Mouse (Mus musculus): ENCODE results near the gene Six3. TPM values are rescaled to one million over a fixed set of nuclear protein-coding genes. Genes with fewer than 3 reads are reported as not detected.

Gene Six3
- total RNA-seq (2014; rRNA removed) = not detected in 2 replicates
- polyA plus RNA-seq (2012; rRNA removed) = not detected in 2 replicates

DNA sequence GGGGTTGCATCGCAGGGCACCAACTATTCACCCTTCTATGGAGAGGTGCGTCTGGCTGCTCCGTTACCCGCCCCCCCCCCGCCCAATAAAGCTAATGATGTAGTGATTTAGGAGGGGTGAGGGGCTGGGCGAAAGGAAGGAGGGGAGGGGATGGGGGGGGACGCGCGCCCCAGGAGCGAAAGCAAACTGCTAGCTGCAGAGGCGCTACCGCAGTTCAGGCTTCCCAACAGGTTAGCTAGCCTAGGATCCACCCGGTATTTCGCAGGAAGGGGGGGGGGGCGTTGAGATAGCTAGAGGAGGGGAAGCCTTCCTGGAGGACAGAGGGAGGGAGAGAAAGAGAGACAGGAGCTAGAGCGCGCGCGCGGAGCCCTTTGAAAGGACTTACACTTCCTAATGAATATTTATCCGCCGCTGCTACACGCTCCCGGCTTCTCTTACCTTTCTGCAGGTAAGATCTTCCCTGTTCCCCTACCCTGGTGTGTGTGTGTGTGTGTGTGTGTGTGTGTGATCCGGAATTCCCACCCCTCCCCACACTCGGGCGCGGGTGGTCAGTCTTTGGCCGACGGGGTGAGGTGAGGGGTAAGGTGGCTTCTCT, at the start of gene Six3:
TSS of gene Six3 (plus strand) at position 343 of the 595 bp plus-strand sequence.
- 2% methylated on average over 28 of the region's 30 CpGs for WGBS
- H3K27me3 ChIP-seq (ENCODE audit: control insufficient read depth, insufficient read depth, low read length) = peaks cover 36% of the 10 kb centered on the region
- DNase-seq (ENCODE audit: extremely low read depth, low read depth, low spot score) = no peak
- no peaks in the 10 kb centered on the region for H3K4me1 ChIP-seq (ENCODE audit: control insufficient read depth, insufficient read depth, low read length)
- H3K4me3 ChIP-seq (ENCODE audit: insufficient read depth, low read depth, low read length) = no peak within 1 kb of the TSS
- no peaks in the 10 kb centered on the region for H3K36me3 ChIP-seq (ENCODE audit: control insufficient read depth, insufficient read depth, low read length)
- H3K9ac ChIP-seq (ENCODE audit: low read depth, low read length) = no peak within 1 kb of the TSS
- H3K27ac ChIP-seq (replicated peaks; ENCODE audit: insufficient read depth, low read depth, low read length) = no peak within 1 kb of the TSS
- TF ChIP-seq CTCF (IDR thresholded peaks at IDR 0.05; ENCODE audit: low read depth, low read length) (no peak), POLR2A (IDR thresholded peaks at IDR 0.05; ENCODE audit: extremely low read depth, insufficient read depth, low read length) (no peak)
- H3K79me2 ChIP-seq (ENCODE audit: control insufficient read depth, insufficient read depth, low read length) = no peaks in the 10 kb centered on the region

DNA sequence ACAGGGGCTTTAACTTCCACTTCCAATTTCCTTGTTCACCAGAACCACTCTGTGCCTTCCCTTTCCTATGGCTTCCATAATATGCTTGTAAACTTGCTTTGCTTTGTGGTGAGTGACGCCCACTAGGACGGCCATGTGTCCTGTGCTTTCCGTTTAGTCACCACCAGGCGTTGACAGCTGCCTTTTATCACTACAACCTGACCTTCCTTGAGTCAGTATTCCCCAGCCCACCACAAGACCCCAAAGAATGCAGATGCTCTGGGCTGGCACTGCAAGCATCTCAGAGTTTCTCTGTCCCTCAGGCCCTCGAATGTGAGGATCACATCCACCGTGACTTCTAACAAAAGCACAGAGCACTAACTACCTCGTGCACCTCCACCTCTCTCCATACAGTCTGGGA, 49.3 kb upstream of the Six3 start:
- DNase-seq (ENCODE audit: extremely low read depth, low read depth, low spot score) = no peak
- H3K36me3 ChIP-seq (ENCODE audit: control insufficient read depth, insufficient read depth, low read length) = no peaks in the 10 kb centered on the region
- H3K9ac ChIP-seq (ENCODE audit: low read depth, low read length) = no peak overlapping the region
- H3K79me2 ChIP-seq (ENCODE audit: control insufficient read depth, insufficient read depth, low read length) = no peaks in the 10 kb centered on the region
- no peaks in the 10 kb centered on the region for H3K4me1 ChIP-seq (ENCODE audit: control insufficient read depth, insufficient read depth, low read length)
- WGBS = 31% methylated on average over 7 of the region's 7 CpGs
- no peaks in the 10 kb centered on the region for H3K27me3 ChIP-seq (ENCODE audit: control insufficient read depth, insufficient read depth, low read length)
- no peak overlapping the region for H3K4me3 ChIP-seq (ENCODE audit: insufficient read depth, low read depth, low read length)
- TF ChIP-seq CTCF (IDR thresholded peaks at IDR 0.05; ENCODE audit: low read depth, low read length) (no peak), POLR2A (IDR thresholded peaks at IDR 0.05; ENCODE audit: extremely low read depth, insufficient read depth, low read length) (no peak)
- no peak overlapping the region for H3K27ac ChIP-seq (replicated peaks; ENCODE audit: insufficient read depth, low read depth, low read length)

DNA sequence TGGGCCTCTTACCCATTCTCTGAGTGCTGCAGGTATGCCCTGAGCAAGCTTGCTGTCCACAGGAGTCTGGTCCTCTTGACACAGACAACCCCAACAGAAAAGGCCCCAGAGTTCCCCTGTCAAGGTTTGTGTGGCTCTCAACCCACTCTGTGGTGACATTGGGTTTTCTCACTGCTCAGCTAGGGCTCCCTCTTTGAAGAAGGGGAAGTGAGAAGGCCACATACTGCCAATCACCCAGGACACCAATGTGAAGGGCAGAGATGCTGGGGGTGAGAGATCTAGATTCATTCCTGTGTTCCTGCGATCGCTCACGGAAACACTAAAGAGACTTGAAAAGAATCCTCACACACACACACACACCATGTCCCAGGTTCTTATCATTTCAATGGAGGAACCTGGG, 39.4 kb upstream of the Six3 start:
- Histone ChIP-seq H3K27ac (replicated peaks; ENCODE audit: insufficient read depth, low read depth, low read length) (no peak overlapping the region), H3K79me2 (ENCODE audit: control insufficient read depth, insufficient read depth, low read length) (no peaks in the 10 kb centered on the region), H3K4me1 (ENCODE audit: control insufficient read depth, insufficient read depth, low read length) (no peaks in the 10 kb centered on the region), H3K27me3 (ENCODE audit: control insufficient read depth, insufficient read depth, low read length) (no peaks in the 10 kb centered on the region), H3K9ac (ENCODE audit: low read depth, low read length) (no peak overlapping the region), H3K36me3 (ENCODE audit: control insufficient read depth, insufficient read depth, low read length) (no peaks in the 10 kb centered on the region), H3K4me3 (ENCODE audit: insufficient read depth, low read depth, low read length) (no peak overlapping the region)
- no peak for DNase-seq (ENCODE audit: extremely low read depth, low read depth, low spot score)
- 89% methylated on average over 3 of the region's 3 CpGs for WGBS
- TF ChIP-seq CTCF (IDR thresholded peaks at IDR 0.05; ENCODE audit: low read depth, low read length) = no peak
- no peak for TF ChIP-seq POLR2A (IDR thresholded peaks at IDR 0.05; ENCODE audit: extremely low read depth, insufficient read depth, low read length)

DNA sequence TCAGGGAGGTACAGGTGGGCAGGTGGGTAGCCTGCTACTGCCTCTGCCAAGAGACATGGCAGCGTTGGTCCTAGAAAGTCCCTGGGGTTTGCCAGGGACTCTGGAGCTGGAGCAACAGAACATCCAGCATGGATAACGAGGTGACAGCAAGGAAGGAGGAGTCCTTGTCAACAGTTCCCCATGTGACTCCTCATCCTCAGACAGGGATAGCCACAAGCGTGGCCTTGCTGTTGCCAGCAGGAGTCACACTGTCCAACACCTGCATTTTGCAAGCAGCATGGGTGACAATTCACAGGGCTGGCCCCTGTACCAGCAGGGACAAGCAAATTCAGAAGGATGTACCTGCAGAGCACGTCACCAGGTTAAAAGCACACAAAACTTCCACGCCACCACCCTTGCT, 35.1 kb upstream of the Six3 start:
- Histone ChIP-seq H3K4me1 (ENCODE audit: control insufficient read depth, insufficient read depth, low read length) (no peaks in the 10 kb centered on the region), H3K79me2 (ENCODE audit: control insufficient read depth, insufficient read depth, low read length) (no peaks in the 10 kb centered on the region), H3K36me3 (ENCODE audit: control insufficient read depth, insufficient read depth, low read length) (no peaks in the 10 kb centered on the region), H3K27me3 (ENCODE audit: control insufficient read depth, insufficient read depth, low read length) (no peaks in the 10 kb centered on the region), H3K4me3 (ENCODE audit: insufficient read depth, low read depth, low read length) (no peak overlapping the region), H3K9ac (ENCODE audit: low read depth, low read length) (no peak overlapping the region), H3K27ac (replicated peaks; ENCODE audit: insufficient read depth, low read depth, low read length) (no peak overlapping the region)
- WGBS = 54% methylated on average over 5 of the region's 5 CpGs
- no peak for DNase-seq (ENCODE audit: extremely low read depth, low read depth, low spot score)
- no peak for TF ChIP-seq CTCF (IDR thresholded peaks at IDR 0.05; ENCODE audit: low read depth, low read length)
- TF ChIP-seq POLR2A (IDR thresholded peaks at IDR 0.05; ENCODE audit: extremely low read depth, insufficient read depth, low read length) = no peak

DNA sequence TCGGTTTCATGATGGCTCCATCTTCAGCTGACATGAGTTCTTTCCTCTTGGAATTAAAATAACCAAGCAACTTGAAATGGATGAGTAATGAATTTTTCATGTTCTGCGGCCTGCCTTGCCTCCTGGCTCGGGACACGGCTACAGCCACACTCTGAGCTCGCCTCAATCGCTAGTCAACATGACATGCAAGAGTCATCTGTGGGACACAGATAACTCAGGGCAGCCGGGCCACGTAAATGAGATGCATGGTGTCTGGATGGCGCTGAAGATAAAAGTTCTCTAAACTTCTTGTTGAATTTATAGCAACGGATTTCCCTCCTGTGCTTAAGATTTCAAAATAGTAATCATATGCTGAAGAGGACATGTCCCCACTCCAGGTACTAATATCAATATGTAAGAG, 34.1 kb upstream of the Six3 start:
- no peaks in the 10 kb centered on the region for H3K4me1 ChIP-seq (ENCODE audit: control insufficient read depth, insufficient read depth, low read length)
- no peak for DNase-seq (ENCODE audit: extremely low read depth, low read depth, low spot score)
- H3K4me3 ChIP-seq (ENCODE audit: insufficient read depth, low read depth, low read length) = no peak overlapping the region
- TF ChIP-seq POLR2A (IDR thresholded peaks at IDR 0.05; ENCODE audit: extremely low read depth, insufficient read depth, low read length) = no peak
- TF ChIP-seq CTCF (IDR thresholded peaks at IDR 0.05; ENCODE audit: low read depth, low read length) = no peak
- no peaks in the 10 kb centered on the region for H3K27me3 ChIP-seq (ENCODE audit: control insufficient read depth, insufficient read depth, low read length)
- H3K36me3 ChIP-seq (ENCODE audit: control insufficient read depth, insufficient read depth, low read length) = no peaks in the 10 kb centered on the region
- H3K27ac ChIP-seq (replicated peaks; ENCODE audit: insufficient read depth, low read depth, low read length) = no peak overlapping the region
- H3K79me2 ChIP-seq (ENCODE audit: control insufficient read depth, insufficient read depth, low read length) = no peaks in the 10 kb centered on the region
- H3K9ac ChIP-seq (ENCODE audit: low read depth, low read length) = no peak overlapping the region
- WGBS = 86% methylated on average over 10 of the region's 10 CpGs

DNA sequence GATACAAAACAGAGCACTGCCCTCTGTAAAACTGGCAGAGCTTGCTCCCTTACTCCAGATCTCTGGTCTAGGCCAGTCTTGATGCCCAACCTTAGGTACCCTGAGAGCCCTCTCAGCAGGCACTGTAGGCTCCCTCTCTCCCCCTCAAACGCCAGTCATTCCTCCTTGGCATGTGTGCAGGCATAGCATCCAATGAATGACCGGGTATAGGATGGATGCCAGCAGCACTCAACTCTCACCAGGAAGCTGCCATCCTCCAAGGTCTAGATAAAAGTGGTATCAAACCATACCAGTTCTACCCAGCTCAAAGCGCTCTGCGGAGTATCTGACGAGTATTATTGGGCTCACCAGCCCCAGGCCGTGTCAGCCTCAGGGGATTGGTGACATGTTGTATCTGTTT, 33.2 kb upstream of the Six3 start:
- 90% methylated on average over 6 of the region's 6 CpGs for WGBS
- Histone ChIP-seq H3K36me3 (ENCODE audit: control insufficient read depth, insufficient read depth, low read length) (no peaks in the 10 kb centered on the region), H3K4me3 (ENCODE audit: insufficient read depth, low read depth, low read length) (no peak overlapping the region), H3K79me2 (ENCODE audit: control insufficient read depth, insufficient read depth, low read length) (no peaks in the 10 kb centered on the region), H3K4me1 (ENCODE audit: control insufficient read depth, insufficient read depth, low read length) (no peaks in the 10 kb centered on the region), H3K27ac (replicated peaks; ENCODE audit: insufficient read depth, low read depth, low read length) (no peak overlapping the region), H3K9ac (ENCODE audit: low read depth, low read length) (no peak overlapping the region), H3K27me3 (ENCODE audit: control insufficient read depth, insufficient read depth, low read length) (no peaks in the 10 kb centered on the region)
- no peak for TF ChIP-seq CTCF (IDR thresholded peaks at IDR 0.05; ENCODE audit: low read depth, low read length)
- no peak for TF ChIP-seq POLR2A (IDR thresholded peaks at IDR 0.05; ENCODE audit: extremely low read depth, insufficient read depth, low read length)
- no peak for DNase-seq (ENCODE audit: extremely low read depth, low read depth, low spot score)

All from liver, adult 2 months (tissue).